Mouse (Mus musculus): ENCODE measurements around the gene Rnf144b.

DNA sequence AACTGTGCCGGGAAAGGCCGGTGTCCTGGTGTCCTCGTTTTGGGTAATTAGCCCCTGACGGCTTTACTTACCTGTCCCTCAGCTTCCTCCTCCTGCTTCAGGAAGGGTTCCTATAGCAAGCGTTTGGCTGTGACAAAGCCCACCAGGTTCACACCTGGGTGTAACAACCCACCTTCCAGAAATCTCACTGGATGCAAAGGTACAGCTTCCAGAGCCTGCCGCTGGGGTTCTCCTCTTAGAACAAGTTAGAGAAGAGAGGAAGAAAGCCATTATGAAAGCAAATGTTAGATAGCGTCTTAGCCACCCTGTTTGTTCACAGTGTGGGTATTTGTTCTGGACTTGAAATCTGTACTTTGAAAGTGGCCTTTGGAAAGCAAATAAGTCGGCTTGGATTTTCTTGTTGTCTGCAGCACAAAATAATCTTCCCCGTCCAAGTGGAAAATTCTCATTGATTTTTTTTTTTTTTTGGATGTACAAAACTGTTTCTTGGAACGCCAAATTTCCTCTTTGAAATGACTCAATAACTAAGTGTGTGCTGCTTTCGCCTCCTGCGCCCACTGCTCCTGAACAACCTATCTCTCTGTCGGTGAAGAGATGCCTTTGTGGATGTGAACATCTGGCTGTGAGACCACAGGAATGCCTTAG lies 124.8 kb downstream of the Rnf144b start:
- TF ChIP-seq CTCF (IDR thresholded peaks at IDR 0.05; ENCODE audit: borderline replicate concordance, extremely low read depth, insufficient read depth, insufficient read length) (no peak), POLR2A (IDR thresholded peaks at IDR 0.05; ENCODE audit: borderline replicate concordance, extremely low read depth, insufficient read depth, insufficient read length, poor library complexity, severe bottlenecking) (no peak)

Measured in brain, embryonic 14.5 days (tissue).